Mouse (Mus musculus) ES-Bruce4 (cell line): ENCODE data around the gene Mturn.

Experiments
- CTCF ChIP-seq: IDR thresholded peaks from one replicate; pipeline ENCODE4 v1.8.1; 2011; ENCODE audit warnings: low read depth, low read length
- EP300 ChIP-seq: IDR thresholded peaks from 2 replicates; pipeline ENCODE4 v1.6.1; 2011; ENCODE audit warnings: low read depth, low read length; ENCODE audit not compliant: insufficient read depth
- POLR2A ChIP-seq: IDR thresholded peaks from one replicate; pipeline ENCODE4 v1.8.1; 2011; ENCODE audit warnings: low read length; ENCODE audit not compliant: insufficient read depth

GRCm38 (mm10) chr6:54704847-54705246, 23.4 kb downstream of the Mturn start:
- no peak for TF ChIP-seq POLR2A
- no peak for TF ChIP-seq CTCF
- no peak for TF ChIP-seq EP300
